Mouse (Mus musculus): ENCODE data around the gene Cd46. TPM values are rescaled to one million over a fixed set of nuclear protein-coding genes. Genes with fewer than 3 reads are reported as not detected.
A peak's percentile ranks its signal among the peaks of the same experiment; 100 is the strongest.

The Cd46 gene
- total RNA-seq, 2 experiments from 2014 or later = 6.7 to 9.0 TPM

Small RNA genes within 50 kb of the gene (microRNA-seq; reads per million reads assigned to microRNA genes)
- gene Mir29b-2 (14.5 reads per million, percentile 31 among the genes with 10 or more reads in this experiment), gene Mir29c (164 reads per million, percentile 55 among the genes with 10 or more reads in this experiment)

Other genes with a start within 250 kb of the Cd46 start
- gene Cd34, start 153.4 kb downstream of the Cd46 start, total RNA-seq (2021) = 10 to 100 TPM; 19.1 to 20.4 TPM
- gene Cr1l, start 39.3 kb upstream of the Cd46 start, total RNA-seq (2021) = 10 to 100 TPM; 43.3 to 50.4 TPM
- gene Cr2, start 84.5 kb upstream of the Cd46 start, total RNA-seq (2021) = 1 to 10 TPM; 3.6 to 4.2 TPM